Mouse (Mus musculus): ENCODE measurements around the gene Mark3.

GRCm38 (mm10) chr12:111573315-111573714 is 1.0 kb upstream of the Mark3 start:
- no peak for TF ChIP-seq CTCF (IDR thresholded peaks at IDR 0.05; ENCODE audit: borderline replicate concordance, extremely low read depth, insufficient read depth, insufficient read length)
- TF ChIP-seq POLR2A (IDR thresholded peaks at IDR 0.05; ENCODE audit: borderline replicate concordance, extremely low read depth, insufficient read depth, insufficient read length, poor library complexity, severe bottlenecking) = no peak
